Mouse (Mus musculus) neural tube, embryonic 11.5 days (tissue): ENCODE results near the gene Gm21292. TPM values are rescaled to one million over a fixed set of nuclear protein-coding genes. Genes with fewer than 3 reads are reported as not detected.
"Not testable (repeated sequence)": the region's sequence is repeated elsewhere in the genome, so short reads cannot be mapped to it uniquely, and the experiment has no call there.

Experiments used
- ATAC-seq: fragments of 200-750 bp; cut with Nextera tagmentation; 2 replicates; pipeline ENCODE4 v1.8.0; 2017; ENCODE audit warnings: moderate number of reproducible peaks, mild to moderate bottlenecking, moderate TSS enrichment, moderate library complexity; ENCODE audit not compliant: insufficient read depth, low FRiP score, low TSS enrichment
- DNase-seq: peaks from one replicate; pipeline ENCODE4 v3.0.0-alpha.2; 2015; ENCODE audit warnings: low spot score
- H3K27ac ChIP-seq: fragments of 300-500 bp; sonication (generic); 2 replicates; pipeline ENCODE4 v1.5.1; 2014; ENCODE audit warnings: low read depth, mild to moderate bottlenecking, low read length
- H3K27me3 ChIP-seq: fragments of 300-500 bp; sonication (generic); 2 replicates; pipeline ENCODE4 v1.6.1; 2014; ENCODE audit warnings: mild to moderate bottlenecking, low read length, mixed read lengths; ENCODE audit not compliant: control insufficient read depth, insufficient read depth
- H3K36me3 ChIP-seq: fragments of 300-500 bp; sonication (generic); 2 replicates; pipeline ENCODE4 v1.6.1; 2014; ENCODE audit warnings: mild to moderate bottlenecking, low read length, moderate library complexity, mixed read lengths; ENCODE audit not compliant: control insufficient read depth, insufficient read depth
- H3K4me1 ChIP-seq: fragments of 300-500 bp; sonication (generic); 2 replicates; pipeline ENCODE4 v1.6.1; 2014; ENCODE audit warnings: low read length, mixed read lengths; ENCODE audit not compliant: control insufficient read depth, insufficient read depth
- H3K4me2 ChIP-seq: fragments of 300-500 bp; sonication (generic); 2 replicates; pipeline ENCODE4 v1.6.1; 2014; ENCODE audit warnings: low read depth, mild to moderate bottlenecking, moderate library complexity
- H3K4me3 ChIP-seq: fragments of 300-500 bp; sonication (generic); 2 replicates; pipeline ENCODE4 v1.5.1; 2014; ENCODE audit warnings: low read depth, low read length
- H3K9ac ChIP-seq: fragments of 300-500 bp; sonication (generic); 2 replicates; pipeline ENCODE4 v1.6.1; 2014; ENCODE audit warnings: mild to moderate bottlenecking, low read length
- H3K9me3 ChIP-seq: fragments of 300-500 bp; sonication (generic); 2 replicates; pipeline ENCODE4 v1.6.1; 2016; ENCODE audit warnings: low read length; ENCODE audit not compliant: control insufficient read depth
- WGBS: fragments of 180-500 bp; shearing (Covaris S2); extraction: QIAGEN DNeasy Blood & Tissue Kit; methylation state at CpG from one replicate; pipeline ENCODE4 v1.1.7; 2014; 5-methylcytosine and 5-hydroxymethylcytosine counted together
- polyA plus RNA-seq: library from polyadenylated mRNA; unstranded; fragments of >200 nt; fragmentation: Nextera tagmentation; extraction: Ambion mirVana; gene quantifications from 2 replicates; pipeline ENCODE4 v1.2.1, GENCODE M21; 2014

Gene Gm21292
- polyA plus RNA-seq, result not detected in 2 replicates

DNA sequence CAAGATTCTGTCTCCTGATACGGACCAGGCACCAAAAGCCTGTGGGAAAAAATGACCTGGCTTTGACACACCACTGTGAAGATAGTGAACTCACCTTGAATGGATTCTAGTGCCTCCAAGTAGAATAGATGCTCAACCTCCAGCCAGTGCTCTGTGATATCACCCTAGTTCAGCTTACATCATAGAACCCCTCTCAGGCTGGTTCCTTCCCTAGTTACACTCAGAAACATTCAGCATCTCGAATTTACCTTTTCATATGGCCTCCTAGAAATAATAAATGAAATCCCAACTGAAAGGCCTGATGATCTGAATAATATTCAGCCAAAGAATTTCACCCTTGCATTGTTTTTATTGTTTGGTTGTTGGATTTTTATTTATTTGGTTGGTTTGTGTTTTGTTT, at the start of gene Gm21292:
Gm21292 (minus strand) TSS at position 101 of the 400 bp plus-strand sequence.
- not testable (repeated sequence) for ATAC-seq, H3K9ac ChIP-seq, H3K4me3 ChIP-seq, H3K27me3 ChIP-seq, H3K4me1 ChIP-seq, H3K27ac ChIP-seq, H3K9me3 ChIP-seq, DNase-seq, H3K4me2 ChIP-seq, H3K36me3 ChIP-seq
- no CpG with 5 or more reads among the region's 2 CpGs for WGBS

Other genes with a start within 250 kb of the Gm21292 start
- gene Gm21721, start 68.3 kb upstream of the Gm21292 start, polyA plus RNA-seq, result not detected in 2 replicates
- not detected in 2 replicates for gene Gm21812, start 213.3 kb upstream of the Gm21292 start, polyA plus RNA-seq